Mouse (Mus musculus): ENCODE data around the gene Tnfaip2.

The Tnfaip2 gene

GRCm38 (mm10) chr12:111442309-111443010 lies at the start of gene Tnfaip2:
Gene Tnfaip2, plus strand, starts transcription at chr12:111442469.
- peak; percentile 89 to 94 for DNase-seq

GRCm38 (mm10) chr12:111394008-111394407 lies 48.3 kb upstream of the Tnfaip2 start:
- no peak for DNase-seq

GRCm38 (mm10) chr12:111396997-111397396 lies 45.3 kb upstream of the Tnfaip2 start:
- no peak for DNase-seq

GRCm38 (mm10) chr12:111401454-111402184 lies 40.6 kb upstream of the Tnfaip2 start:
- DNase-seq = peak; percentile 79 to 88

- DNase-seq = no peak
Measured at GRCm38 (mm10) chr12:111404880-111405279, 37.4 kb upstream of the Tnfaip2 start.

GRCm38 (mm10) chr12:111406622-111407021 lies 35.6 kb upstream of the Tnfaip2 start, which contains the start of gene Lbhd2:
Gene Lbhd2, plus strand, starts transcription at chr12:111406809.
- no peak for DNase-seq

- DNase-seq = peak in 1 of 2 experiments; percentile 37
Measured at GRCm38 (mm10) chr12:111409583-111409982, 32.7 kb upstream of the Tnfaip2 start.

- peak in 1 of 2 experiments; percentile 32 for DNase-seq
Measured at GRCm38 (mm10) chr12:111411631-111412355, 30.5 kb upstream of the Tnfaip2 start.

GRCm38 (mm10) chr12:111412581-111413284 lies 29.5 kb upstream of the Tnfaip2 start:
- DNase-seq = peak in 1 of 2 experiments; percentile 69

GRCm38 (mm10) chr12:111413300-111413699 lies 29.0 kb upstream of the Tnfaip2 start:
- DNase-seq = peak; percentile 93 to 94

- peak in 1 of 2 experiments; percentile 68 for DNase-seq
Measured at GRCm38 (mm10) chr12:111416921-111417779, 25.1 kb upstream of the Tnfaip2 start, which contains the start of gene Exoc3l4. Gene Exoc3l4, plus strand, starts transcription at chr12:111417017.

GRCm38 (mm10) chr12:111419918-111420317 lies 22.4 kb upstream of the Tnfaip2 start:
- DNase-seq = no peak

GRCm38 (mm10) chr12:111420946-111421709 lies 21.1 kb upstream of the Tnfaip2 start:
- DNase-seq = peak in 1 of 2 experiments; percentile 39

GRCm38 (mm10) chr12:111422852-111423251 lies 19.4 kb upstream of the Tnfaip2 start:
- no peak for DNase-seq

- DNase-seq = peak in 1 of 2 experiments; percentile 39
Measured at GRCm38 (mm10) chr12:111423570-111424129, 18.6 kb upstream of the Tnfaip2 start.

GRCm38 (mm10) chr12:111424547-111424946 lies 17.7 kb upstream of the Tnfaip2 start:
- DNase-seq = peak in 1 of 2 experiments; percentile 38

GRCm38 (mm10) chr12:111425258-111425657 lies 17.0 kb upstream of the Tnfaip2 start:
- DNase-seq = peak; percentile 90 to 97

- DNase-seq = peak; percentile 92 to 98
Measured at GRCm38 (mm10) chr12:111425789-111426460, 16.3 kb upstream of the Tnfaip2 start.

- DNase-seq = peak; percentile 75 to 82
Measured at GRCm38 (mm10) chr12:111427438-111428113, 14.7 kb upstream of the Tnfaip2 start.
